Mouse (Mus musculus): Measurements from ENCODE around the gene Pibf1.
A peak's percentile ranks its signal among the peaks of the same experiment; 100 is the strongest.

Pibf1 gene

DNA sequence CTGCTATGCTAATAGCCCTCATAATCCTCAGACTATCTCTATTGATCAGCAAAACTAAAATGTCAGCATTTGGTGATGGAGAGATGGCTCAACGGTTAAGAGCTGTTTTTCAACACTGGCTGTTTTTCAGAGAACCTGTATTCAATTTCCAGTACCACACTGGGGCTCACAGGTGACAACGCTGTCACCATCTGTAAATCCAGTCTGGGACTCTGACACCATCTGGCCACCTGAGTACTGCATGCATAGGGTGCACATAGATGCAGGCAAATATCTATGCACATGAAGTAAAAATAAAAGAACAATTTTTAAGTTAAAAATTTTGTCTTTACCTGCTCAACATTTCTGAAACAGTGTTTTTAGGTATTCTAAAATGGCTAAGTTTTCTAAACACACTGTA is 40.8 kb downstream of the Pibf1 start:
- no peak for DNase-seq (ENCODE audit: low read depth, low spot score)

DNA sequence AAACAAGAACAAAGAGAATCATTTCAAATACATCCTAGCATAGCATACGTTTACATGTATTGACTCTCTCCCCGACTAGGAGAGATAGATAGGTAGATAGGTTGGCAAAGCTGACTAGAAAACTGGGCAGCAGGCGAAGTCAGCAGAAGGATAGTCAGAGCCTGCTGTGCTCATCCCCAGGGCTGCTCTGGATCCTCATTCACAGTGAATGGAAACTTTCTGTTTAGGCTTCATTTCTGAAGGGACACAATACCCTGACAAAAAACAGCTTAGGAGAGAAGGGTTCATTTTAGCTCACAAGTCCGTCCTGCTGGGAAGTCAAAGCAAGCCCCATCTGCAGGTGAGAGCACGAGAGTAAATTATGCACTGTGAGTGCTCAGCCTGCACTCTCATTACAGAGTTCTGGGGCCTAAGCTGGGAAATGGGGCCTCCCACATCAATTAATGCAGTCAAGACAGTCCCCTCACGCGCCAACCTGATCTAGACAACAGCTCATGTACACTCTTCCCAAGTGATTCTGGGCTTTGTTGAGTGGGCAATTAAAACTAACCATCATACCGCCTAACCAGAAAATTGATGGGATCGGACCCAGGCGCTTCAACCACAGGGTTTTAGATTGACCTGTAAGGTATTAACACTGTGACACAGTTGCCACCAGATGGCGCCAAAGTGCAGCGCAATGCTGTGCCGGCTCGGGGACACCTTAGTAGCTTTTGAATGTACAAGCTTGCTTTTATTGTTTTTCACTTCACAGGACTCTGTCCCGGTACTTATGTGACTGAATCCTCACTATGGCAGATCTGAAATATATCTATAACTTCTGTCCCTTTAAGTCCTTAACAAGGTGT is 42.8 kb downstream of the Pibf1 start:
- DNase-seq (ENCODE audit: low read depth, low spot score): peak; percentile 89

DNA sequence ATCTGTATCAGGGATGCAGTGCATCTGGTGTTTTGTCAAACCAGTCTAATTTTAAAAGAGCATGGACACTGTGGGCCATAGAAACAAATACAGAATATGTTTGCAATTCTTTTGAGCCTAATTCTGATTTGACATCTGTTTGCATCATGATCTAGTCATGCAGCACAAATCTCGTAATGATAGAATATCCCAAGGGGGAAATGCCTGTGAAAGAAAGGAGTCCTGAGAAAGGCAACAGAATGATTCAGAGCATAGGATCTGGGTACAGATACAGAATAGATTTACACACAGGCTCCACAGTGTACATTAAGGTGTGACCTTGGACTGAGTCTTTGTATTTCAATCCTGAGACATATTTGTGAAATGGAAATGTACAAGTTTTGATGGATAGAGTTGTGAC is 47.6 kb downstream of the Pibf1 start:
- DNase-seq (ENCODE audit: low read depth, low spot score): no peak

DNA sequence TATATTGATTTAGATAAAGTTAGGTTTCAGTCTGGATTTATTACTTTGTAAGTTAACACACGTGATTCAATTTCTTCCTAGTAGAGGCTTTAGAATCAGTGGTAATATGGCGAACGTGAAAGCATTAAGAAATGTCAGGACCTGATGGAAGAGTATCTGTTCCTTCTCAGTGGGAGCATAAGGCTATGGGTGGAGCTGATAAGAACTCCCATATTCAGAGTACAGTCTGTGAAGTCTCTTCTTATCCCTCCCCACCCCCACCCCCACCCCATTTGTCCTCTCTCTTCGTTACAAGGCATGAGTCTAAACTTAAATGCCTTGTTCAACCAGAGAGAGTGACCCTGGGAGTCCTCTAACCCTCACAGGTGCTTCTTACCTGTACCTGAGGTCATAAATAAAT is 53.5 kb downstream of the Pibf1 start:
- no peak for DNase-seq (ENCODE audit: low read depth, low spot score)

DNA sequence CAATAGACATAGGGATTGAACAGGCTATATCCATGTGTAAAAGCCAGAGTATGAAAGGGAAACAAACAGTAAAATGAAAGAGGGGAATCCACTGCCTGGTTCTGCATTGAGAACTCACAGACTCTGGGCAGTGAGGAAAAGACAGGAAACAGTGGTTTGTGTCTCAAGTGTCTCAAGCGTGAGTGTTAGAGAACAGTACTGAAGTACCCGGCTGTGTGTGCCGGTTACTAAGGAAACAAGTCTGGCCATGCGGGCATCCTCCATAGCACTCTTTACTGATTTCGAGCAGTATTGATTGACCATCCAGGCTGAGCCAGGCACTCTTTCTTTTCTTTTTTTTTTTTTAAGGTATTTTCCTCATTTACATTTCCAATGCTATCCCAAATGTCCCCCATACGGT is 60.7 kb downstream of the Pibf1 start:
- DNase-seq (ENCODE audit: low read depth, low spot score): no peak

DNA sequence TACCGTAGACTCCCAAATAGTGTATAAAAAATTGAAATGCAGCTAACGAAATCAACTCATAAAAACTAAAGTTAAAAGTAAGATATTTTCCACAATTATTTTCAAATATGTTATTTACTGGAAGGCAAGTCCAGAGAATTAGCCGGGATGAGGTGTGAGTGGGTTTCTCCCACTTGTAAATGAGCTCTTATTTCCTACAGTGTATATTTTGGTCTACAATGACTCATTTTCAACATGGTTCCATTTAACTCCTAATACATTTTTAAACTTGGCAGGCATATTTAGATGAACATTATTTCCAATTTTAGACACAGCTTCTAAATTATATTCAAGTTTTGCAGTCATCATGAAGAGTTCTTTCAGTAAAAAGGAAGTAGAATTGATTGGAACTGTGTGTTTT is 63.8 kb downstream of the Pibf1 start:
- DNase-seq (ENCODE audit: low read depth, low spot score): no peak

DNA sequence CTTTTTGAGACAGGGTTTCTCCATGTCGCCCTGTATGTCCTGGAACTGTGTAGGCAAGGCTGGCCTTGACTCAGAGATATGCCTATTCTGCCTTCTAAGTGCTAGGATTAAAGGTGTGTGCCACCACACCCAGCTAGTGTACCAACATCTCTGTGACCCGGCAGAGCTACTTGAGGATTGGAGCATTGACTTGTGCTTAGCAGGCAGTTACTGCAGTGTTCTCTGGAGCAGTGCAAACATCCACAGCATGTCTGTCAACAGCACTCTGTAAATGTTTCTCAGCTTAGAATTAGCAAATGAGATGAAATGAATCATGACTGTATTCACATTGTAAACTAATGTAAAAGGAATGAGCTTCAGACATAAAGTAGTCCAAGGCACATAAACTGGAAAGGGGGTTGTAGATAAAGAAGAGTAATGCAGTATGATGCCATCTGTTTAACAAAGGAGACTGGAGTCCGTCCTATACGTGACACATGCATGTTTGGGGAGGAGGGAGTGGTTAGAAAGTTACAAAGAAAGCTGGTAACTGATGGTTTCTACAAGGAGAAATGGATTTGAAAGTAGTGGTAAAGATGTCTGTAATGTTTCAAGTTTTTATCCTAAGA is 75.0 kb downstream of the Pibf1 start:
- DNase-seq (ENCODE audit: low read depth, low spot score): no peak

DNA sequence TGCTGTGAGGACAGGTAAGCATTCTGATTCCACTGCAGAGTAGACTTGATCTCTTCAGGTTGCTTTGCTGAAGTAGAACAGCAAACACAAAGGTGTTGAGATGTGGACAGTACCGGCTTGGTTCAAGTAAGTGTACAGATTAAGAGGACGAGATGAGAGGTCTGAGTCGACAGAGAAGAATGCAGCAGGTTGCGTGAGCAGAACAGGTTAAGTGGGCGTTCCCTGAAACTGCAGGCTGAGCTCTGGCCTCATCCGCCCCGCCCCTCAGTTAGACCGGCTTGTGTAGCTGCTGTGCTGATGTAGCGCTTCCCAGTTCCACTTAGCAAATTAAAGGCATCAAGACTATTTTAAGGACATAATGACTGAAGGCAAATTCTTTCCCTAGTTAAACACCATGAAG is 77.3 kb downstream of the Pibf1 start:
- no peak for DNase-seq (ENCODE audit: low read depth, low spot score)

DNA sequence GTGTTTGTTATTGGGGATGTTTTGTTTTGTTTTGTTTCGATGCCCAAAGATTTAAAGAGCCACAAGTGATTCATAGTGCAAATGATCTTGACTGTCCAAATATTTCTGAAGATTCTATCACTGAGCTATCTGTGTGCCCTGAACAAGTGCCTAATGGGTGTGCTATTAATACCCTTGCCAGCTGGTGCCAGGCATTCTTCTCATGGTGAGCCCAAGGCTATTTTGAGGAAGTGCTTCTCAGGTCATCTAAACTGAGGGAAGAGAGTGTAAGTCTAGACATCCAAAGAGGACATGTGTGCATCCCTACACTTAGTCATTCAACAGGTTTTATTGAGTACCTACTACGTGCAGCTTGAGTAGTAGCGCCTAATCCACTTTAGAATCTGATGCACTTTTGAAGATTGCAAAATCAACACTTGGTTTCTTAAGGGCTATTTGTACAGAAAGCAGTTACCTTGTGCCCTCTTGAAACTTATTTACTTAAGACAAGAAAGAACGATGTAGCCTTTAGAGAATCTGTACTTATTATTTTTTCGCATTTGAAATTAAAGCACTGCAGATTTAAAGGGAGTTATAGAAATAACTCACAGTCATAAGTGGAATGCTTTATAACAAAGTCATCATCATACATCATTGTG is 91.0 kb downstream of the Pibf1 start:
- no peak for DNase-seq (ENCODE audit: low read depth, low spot score)

DNA sequence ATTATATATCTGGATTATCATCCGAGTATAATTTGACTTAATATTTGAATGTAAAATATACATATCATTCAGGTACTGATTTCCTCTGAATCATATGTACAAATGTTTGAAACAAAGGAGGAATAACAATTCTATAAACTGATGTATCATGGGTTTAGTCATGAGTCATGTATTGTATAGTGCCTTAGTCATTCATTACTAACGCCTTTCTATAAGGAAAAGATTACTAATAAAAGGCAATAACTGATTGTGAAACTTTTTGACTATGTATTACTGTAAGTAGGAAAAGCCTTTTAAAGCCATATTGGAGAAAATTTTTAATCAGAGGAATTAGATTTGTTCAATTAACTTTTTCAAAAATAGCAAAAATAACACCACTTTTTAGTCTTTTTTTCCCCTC is 106.6 kb downstream of the Pibf1 start:
- DNase-seq (ENCODE audit: low read depth, low spot score): no peak

DNA sequence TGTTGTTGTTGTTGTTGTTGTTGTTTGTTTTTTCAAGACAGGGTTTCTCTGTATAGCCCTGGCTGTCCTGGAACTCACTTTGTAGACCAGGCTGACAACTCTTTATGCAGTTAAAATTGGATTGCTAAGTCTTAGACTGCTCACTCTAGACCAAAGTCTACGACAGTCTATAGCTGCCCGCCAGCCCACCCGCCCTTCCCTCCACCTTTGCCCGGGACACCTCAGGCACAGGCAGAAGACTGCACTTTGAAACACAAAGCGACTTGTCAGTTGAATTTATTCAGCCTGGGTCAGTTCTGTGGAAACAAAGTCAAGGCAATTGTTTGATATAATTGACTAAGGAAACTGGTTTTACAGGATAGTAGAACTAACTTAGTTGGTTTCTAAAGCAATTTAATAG is 107.4 kb downstream of the Pibf1 start:
- DNase-seq (ENCODE audit: low read depth, low spot score): no peak

DNA sequence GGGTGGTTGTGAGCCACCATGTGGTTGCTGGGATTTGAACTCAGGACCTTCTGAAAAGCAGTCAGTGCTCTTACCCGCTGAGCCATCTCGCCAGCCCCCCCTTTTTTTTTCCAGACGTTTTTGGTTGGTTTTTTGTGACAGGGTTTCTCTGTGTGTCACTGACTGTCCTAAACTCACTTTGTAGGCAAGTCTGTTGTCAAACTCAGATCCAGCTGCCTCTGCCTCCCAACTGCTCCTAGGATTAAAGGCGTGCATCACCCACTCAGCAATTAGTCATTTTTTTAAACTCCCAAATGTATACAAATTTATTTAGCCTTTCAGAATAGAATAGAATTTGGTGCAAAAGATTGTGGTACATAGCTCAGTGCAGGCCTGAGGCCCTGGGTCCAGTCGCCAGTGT is 111.2 kb downstream of the Pibf1 start:
- no peak for DNase-seq (ENCODE audit: low read depth, low spot score)

DNA sequence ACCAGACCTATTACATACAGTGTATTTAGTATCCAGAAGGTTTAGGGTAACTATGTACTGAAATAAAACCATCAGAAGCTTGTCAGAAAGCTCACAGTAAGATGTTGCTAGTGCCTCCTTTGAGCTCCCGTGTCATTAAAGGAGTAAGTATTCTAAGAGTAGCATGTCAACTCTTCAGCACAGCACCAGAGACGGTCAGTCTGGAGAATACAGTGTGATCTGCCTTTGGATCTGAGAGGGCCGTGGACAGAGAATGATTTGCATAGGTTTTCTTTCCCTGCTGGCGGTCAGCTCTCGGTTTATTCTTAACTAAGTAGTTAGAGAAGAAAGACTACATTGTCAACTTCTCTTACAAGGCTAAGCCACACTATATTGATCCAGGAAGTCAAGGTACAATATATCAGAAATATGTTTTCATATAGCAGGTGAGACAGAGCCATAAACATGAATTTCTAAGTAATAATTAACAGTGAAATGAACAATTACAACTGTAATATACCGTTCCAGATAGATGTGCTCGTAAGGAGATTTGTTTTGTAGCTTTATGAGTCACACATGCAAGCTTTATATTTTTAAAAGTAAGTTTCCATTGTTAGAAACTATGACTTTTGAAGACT is 119.3 kb downstream of the Pibf1 start:
- no peak for DNase-seq (ENCODE audit: low read depth, low spot score)

DNA sequence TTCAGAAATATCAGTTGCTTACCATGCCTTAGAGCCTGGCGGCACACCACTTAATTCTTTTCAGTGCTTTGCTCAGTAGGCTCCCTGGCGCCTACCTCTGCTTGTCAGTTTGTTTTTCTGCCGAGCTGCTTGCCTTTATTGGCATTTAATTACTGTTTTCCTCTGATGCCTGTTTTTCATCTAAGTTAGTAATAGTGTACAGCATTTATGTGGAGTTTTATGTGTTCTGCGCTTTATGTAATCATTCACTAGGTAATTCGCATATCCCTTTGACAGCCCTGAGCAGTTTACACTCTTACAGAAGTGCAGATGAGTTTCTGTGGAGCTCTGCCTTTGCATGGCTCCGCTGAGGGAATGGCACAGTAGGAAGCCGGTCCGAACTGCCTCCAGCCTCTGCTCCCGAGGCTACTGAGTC is 120.5 kb downstream of the Pibf1 start:
- no peak for DNase-seq (ENCODE audit: low read depth, low spot score)

DNA sequence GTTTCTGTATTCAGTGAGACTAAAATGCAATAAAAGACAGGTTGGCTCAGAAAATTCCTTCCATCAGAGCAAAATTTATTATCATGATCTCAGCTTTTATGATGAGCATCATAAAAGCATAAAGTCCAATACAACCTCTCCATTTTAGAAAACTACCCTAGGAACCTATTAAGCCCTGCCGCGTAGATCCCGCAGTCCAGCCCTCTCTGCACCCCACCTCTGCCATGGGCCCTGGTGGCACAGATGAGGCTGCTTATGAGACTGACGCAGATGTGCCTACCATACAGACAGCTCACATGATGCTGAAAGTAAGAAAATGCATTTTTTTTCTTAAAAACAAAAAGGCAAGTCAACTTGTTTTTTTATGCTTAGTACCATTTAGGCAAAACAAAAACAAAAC is 126.7 kb downstream of the Pibf1 start:
- no peak for DNase-seq (ENCODE audit: low read depth, low spot score)

DNA sequence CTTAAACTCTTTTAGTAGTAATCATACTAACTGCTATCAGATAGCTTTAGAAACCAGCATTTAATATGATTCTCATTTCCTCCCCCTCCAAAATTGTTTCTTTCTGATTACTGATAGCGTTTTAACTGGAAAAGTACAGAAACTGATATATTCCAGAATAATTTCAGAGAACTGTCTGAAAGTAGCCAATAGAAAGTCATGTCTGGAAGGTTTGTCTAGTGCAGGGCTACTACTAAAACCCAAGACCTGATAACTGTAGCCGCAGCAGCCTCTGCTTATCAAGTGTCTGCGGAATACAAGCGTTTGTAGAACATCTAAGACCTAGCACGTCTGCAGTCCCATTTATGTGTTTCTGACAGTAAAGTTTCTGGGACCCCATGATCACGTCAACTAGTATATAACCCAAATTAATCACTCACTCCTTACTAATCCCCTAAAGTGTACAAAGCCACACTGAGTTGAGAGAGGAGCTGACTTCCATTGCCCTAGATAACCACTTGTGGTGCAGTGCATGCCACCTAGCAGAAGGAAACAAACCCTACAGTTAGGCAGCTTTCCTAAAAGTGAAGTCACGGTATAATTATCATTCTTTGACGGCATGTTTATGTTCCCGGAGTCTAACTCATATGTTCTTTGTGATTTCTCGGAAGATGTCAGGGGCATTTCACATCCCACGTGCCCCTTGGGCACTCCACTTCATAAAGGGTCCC is 130.0 kb downstream of the Pibf1 start:
- DNase-seq (ENCODE audit: low read depth, low spot score): no peak

DNA sequence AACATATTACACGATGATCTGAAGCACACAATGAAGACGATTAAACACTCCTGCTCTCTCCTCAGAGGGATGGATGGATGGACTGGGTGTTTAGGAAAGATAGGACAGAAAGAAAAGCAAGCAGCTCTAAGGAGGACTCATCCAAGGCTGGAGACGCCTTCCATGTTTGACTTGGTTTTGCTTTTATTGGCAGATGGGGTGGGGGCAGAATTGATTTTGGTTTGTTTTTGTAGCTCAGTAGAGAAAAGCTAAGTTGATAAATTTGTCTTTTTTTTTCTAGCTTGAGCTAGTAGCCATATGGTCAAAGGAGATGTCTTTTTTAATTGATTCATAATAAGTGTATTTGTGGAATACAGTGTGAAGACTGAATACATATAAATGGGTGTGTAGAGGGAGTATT is 133.8 kb downstream of the Pibf1 start:
- DNase-seq (ENCODE audit: low read depth, low spot score): no peak

DNA sequence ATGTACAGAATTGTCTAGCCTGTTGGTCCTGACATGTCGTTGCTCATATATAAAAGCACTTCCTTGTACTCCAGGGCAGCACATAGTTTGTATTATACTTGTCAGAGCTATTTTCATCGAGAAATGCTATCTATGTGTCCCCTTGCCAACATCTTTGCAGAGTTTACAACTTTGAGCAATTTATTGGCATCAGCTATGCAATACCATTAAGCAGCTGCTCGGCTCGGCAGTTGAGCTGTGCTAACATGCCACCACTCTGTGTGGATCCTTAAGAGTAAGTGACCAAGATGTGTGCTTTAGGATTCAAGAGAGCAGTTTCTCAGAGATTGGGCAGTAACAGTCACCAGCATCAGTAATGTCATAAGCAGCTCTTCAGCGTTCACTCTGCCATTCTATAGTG is 137.9 kb downstream of the Pibf1 start:
- no peak for DNase-seq (ENCODE audit: low read depth, low spot score)

DNA sequence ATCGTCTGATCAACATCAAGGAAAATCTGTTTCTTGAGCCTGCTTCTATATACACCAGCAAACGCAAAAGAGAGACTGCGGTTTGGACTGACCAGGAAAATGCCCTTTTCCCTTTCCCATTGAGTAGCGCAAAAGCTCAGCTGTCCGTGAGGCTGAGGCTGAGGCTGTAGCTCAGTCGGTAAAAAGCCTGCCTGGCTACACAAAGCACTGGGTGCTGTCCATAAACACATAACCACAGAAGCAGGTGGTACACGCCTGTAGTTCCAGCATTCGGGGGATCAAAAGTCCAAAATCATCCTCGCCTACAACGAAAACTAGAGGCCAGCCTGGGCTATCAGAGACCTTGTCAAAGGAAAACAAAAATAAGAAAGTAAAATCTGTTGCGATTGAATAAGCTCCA is 141.3 kb downstream of the Pibf1 start:
- DNase-seq (ENCODE audit: low read depth, low spot score): no peak

DNA sequence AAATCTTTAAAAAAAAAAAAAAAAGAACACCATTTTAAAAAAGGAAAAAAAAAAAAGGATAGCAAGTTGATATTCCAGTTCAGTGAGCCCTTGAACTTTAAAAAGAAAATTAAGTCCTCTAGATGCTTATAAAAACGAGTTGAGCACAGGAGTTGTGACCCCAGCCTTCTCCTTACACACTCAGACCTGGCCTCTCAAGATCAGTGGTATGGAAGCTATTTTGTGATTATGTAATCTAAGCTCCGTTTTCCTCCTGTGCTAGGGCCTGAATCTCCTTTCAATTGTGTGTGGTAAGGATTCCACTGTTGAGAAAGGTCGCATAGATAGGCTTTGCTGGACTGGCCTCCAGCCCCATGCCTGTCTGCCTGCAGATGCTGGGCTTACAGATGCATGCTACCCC is 145.3 kb downstream of the Pibf1 start:
- DNase-seq (ENCODE audit: low read depth, low spot score): no peak

DNA sequence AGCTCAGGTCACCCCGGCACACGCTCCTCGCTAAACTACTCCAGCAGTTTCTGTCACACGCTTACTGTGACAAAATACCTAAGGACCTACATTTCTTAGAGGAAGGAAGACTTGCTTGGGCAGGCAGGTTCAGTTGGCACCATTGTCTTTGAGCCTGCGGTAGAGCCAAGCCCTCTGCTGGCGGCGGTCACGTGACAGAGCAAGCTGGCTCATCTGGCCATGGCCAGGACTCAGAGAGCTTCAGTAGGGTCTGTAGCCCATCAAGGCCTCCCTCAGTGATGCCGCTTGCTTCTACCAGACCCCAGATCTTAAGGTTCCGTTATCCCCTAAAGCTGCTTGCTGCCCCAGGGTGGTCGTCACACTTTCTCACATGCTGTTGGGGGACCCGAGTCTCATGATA is 162.8 kb downstream of the Pibf1 start:
- no peak for DNase-seq (ENCODE audit: low read depth, low spot score)

DNA sequence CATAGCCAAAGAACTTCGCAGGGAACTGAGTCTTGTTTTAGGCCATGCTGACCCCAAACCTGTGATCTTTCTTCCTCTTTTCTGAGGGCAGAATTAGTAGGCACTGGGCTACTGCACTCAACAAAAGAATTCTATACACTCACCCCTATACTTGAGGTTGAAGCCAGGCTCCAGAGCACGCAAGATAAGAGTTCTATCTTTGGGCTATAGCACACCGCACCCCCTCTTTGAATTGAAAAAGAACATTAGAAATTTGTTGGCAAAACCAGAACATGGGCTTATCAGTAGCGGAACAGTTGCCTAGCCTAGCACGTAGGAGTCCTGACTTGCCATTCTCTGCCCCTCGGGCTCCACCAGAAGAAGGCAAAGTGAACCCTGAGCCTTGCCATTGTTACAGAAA is 164.6 kb downstream of the Pibf1 start:
- peak; percentile 39 for DNase-seq (ENCODE audit: low read depth, low spot score)

All from A20 (cell line).